In genomic region chr7:112299521-112300096, GRCm38 (mm10) we compare ENCODE assay signal across 10 mouse cellular contexts.
DNase-seq lines count a peak whose midpoint lies in the region; ATAC-seq and TF ChIP-seq lines count a peak whose summit lies in the region.
"Had no signal": no experiment of that assay in that cellular context is flagged by ENCODE, and none has a peak within 500 bp of the region (broad histone marks: within the 10 kb centered on the region; RNA-seq: fewer than 3 reads in every experiment).

No protein-coding gene starts in this region.

- H3K27me3 ChIP-seq in kidney, postnatal 0 days (ENCODE audit: insufficient read depth, low read length), result no peaks in the 10 kb centered on the region
- no peaks in the 10 kb centered on the region for H3K27me3 ChIP-seq in myocyte (ENCODE audit: control insufficient read depth, insufficient read depth, insufficient read length)
- H3K27me3 ChIP-seq: neural tube, embryonic 12.5 days had no signal

- 11% methylated on average over 10 of the region's 10 CpGs for WGBS in kidney, postnatal 0 days

- ATAC-seq in kidney, postnatal 0 days (replicated peaks; ENCODE audit: low FRiP score, low read depth), result peak; percentile 81

- no peak overlapping the region for H3K4me2 ChIP-seq in kidney, postnatal 0 days (ENCODE audit: low read length)
- H3K4me2 ChIP-seq in myocyte (ENCODE audit: low read depth), result peak overlapping the region; percentile 62
- H3K4me2 ChIP-seq: neural tube, embryonic 12.5 days had no signal

- intact Hi-C loops in gastrocnemius, adult 2 months (cut with DNase I), result no loop called here
- intact Hi-C loops in gastrocnemius, postnatal 14 days (cut with DNase I; ENCODE audit: low total_unique reads), result no loop called here

- H3K4me1 ChIP-seq in kidney, postnatal 0 days (replicated peaks; ENCODE audit: insufficient read depth, low read length), result peaks cover 16% of the 10 kb centered on the region
- H3K4me1 ChIP-seq: neural tube, embryonic 12.5 days had no signal

- no peaks in the 10 kb centered on the region for H3K9me3 ChIP-seq in kidney, postnatal 0 days (replicated peaks; ENCODE audit: low read length)
- H3K9me3 ChIP-seq: neural tube, embryonic 12.5 days had no signal

- no peak for TF ChIP-seq CTCF in gastrocnemius, adult 2 months (IDR thresholded peaks at IDR 0.05)
- TF ChIP-seq CTCF in kidney, postnatal 0 days (IDR thresholded peaks at IDR 0.05; ENCODE audit: low read depth), result no peak

- TF ChIP-seq POLR2A in myocyte (IDR thresholded peaks at IDR 0.05; ENCODE audit: insufficient read length, low read depth), result no peak

- DNase-seq in gastrocnemius, adult 2 months, result peak; percentile 25
- no peak for DNase-seq in gastrocnemius, postnatal 14 days
- peak; percentile 75 to 86 for DNase-seq in heart, adult 18-20 months
- peak; percentile 94 for DNase-seq in kidney, postnatal 0 days (ENCODE audit: low spot score)
- no peak for DNase-seq in spleen, postnatal 14 days (ENCODE audit: low spot score in 2 of 2)
- no peak for DNase-seq in right cerebral cortex, postnatal 14 days
- DNase-seq in cerebellum, adult 8-10 months, result no peak
- DNase-seq: layer of hippocampus, postnatal 36 days had no signal

- H3ac ChIP-seq in myocyte (ENCODE audit: control insufficient read depth, insufficient read length), result no peak overlapping the region

- H3K4me3 ChIP-seq in gastrocnemius, adult 2 months, result no peak overlapping the region
- H3K4me3 ChIP-seq in kidney, postnatal 0 days (replicated peaks; ENCODE audit: low read depth, low read length), result no peak overlapping the region
- H3K4me3 ChIP-seq in myocyte, result no peak overlapping the region
- H3K4me3 ChIP-seq: neural tube, embryonic 12.5 days had no signal

- H3K27ac ChIP-seq in gastrocnemius, adult 2 months, result peak overlapping the region; percentile 76
- H3K27ac ChIP-seq in kidney, postnatal 0 days, result peak overlapping the region; percentile 85
- H3K27ac ChIP-seq: neural tube, embryonic 12.5 days had no signal

- H3K79me2 ChIP-seq in myocyte (ENCODE audit: control insufficient read depth, insufficient read depth), result peaks cover 59% of the 10 kb centered on the region

- no peaks in the 10 kb centered on the region for H3K36me3 ChIP-seq in kidney, postnatal 0 days (ENCODE audit: insufficient read depth, low read length)
- no peaks in the 10 kb centered on the region for H3K36me3 ChIP-seq in myocyte (ENCODE audit: control insufficient read depth, insufficient read depth)
- H3K36me3 ChIP-seq: neural tube, embryonic 12.5 days had no signal

- H3K9ac ChIP-seq in kidney, postnatal 0 days (ENCODE audit: low read depth, low read length), result no peak overlapping the region
- H3K9ac ChIP-seq: neural tube, embryonic 12.5 days had no signal

TF ChIP-seq in myocyte, 11 proteins besides CTCF, POLR2A, EP300 and RAD21:
- no peak for TF ChIP-seq E2F4 (IDR thresholded peaks at IDR 0.05; ENCODE audit: insufficient read depth)
- TF ChIP-seq SRF (IDR thresholded peaks at IDR 0.05; ENCODE audit: control insufficient read depth, insufficient read length, low read depth), result no peak
- TF ChIP-seq MYOD1 (IDR thresholded peaks at IDR 0.05; ENCODE audit: control insufficient read depth in 1 of 3, insufficient read length in 2 of 3, low read depth in 2 of 3), result no peak
- no peak for TF ChIP-seq TCF3 (IDR thresholded peaks at IDR 0.05; ENCODE audit: insufficient read length, low read depth)
- no peak for TF ChIP-seq TCF12 (IDR thresholded peaks at IDR 0.05; ENCODE audit: insufficient read depth, poor library complexity, severe bottlenecking)
- TF ChIP-seq MYOG (IDR thresholded peaks at IDR 0.05; ENCODE audit: control insufficient read depth in 1 of 3, insufficient read depth in 1 of 3, insufficient read length in 2 of 3, low read depth in 2 of 3), result no peak
- no peak for TF ChIP-seq REST (IDR thresholded peaks at IDR 0.05; ENCODE audit: insufficient read depth, insufficient read length)
- TF ChIP-seq POLR2AphosphoS2 (IDR thresholded peaks at IDR 0.05; ENCODE audit: insufficient read length, low read depth), result no peak
- TF ChIP-seq MAX (IDR thresholded peaks at IDR 0.05; ENCODE audit: low read depth), result no peak
- no peak for TF ChIP-seq CEBPB (IDR thresholded peaks at IDR 0.05; ENCODE audit: insufficient read depth, poor library complexity, severe bottlenecking)
- TF ChIP-seq USF1 (IDR thresholded peaks at IDR 0.05; ENCODE audit: low read depth), result no peak

Comparison
In these comparisons a context has a peak if more than half of its experiments do, and no peak if none do; other contexts are left out.
1. DNase-seq: peak in gastrocnemius, adult 2 months (single experiment), heart, adult 18-20 months (2 of 2) and kidney, postnatal 0 days (single experiment); none in gastrocnemius, postnatal 14 days (single experiment), spleen, postnatal 14 days (0 of 2), right cerebral cortex, postnatal 14 days (single experiment) and cerebellum, adult 8-10 months (single experiment).